Mouse (Mus musculus) ES-E14 (cell line): ENCODE results near the gene Phf11d.

ENCODE experiments used
- ZC3H11A ChIP-seq: IDR thresholded peaks from 2 replicates; pipeline ENCODE4 v1.6.1; 2012; ENCODE audit warnings: low read depth, mild to moderate bottlenecking, inconsistent platforms, low read length, borderline replicate concordance
- ZNF384 ChIP-seq: IDR thresholded peaks from 2 replicates; pipeline ENCODE4 v1.6.1; 2012; ENCODE audit warnings: low read depth, low read length, inconsistent platforms

DNA sequence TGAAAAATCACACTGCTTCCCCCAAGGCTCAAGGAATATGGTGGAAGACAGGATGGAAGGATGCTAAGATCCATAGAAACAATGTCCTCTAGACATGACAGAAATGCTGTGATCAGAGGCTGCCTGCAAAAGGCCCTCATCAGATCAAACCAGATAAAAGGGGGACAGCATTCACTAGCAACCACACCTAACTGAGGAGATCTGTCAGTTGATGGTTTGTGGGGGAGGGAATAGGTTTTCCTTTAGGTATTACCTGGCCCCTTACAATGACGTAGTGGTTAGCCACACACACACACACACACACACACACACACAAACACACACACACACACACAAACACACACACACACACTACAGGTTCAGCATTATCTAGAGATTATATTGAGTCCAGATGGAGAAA is 25.7 kb downstream of the Phf11d start:
- TF ChIP-seq ZC3H11A (no peak), ZNF384 (no peak)
